In genomic region chr2:92733403-92733802, GRCm38 (mm10) we compare ENCODE assay signal across 26 mouse cellular contexts.
"Had no signal": no experiment of that assay in that cellular context is flagged by ENCODE, and none has a peak within 500 bp of the region (broad histone marks: within the 10 kb centered on the region; RNA-seq: fewer than 3 reads in every experiment).

No protein-coding gene starts in this region.

- H3K27me3 ChIP-seq: heart, embryonic 13.5 days; heart, embryonic 15.5 days; hindbrain, embryonic 13.5 days; hindbrain, embryonic 15.5 days; kidney, embryonic 15.5 days; limb, embryonic 13.5 days; limb, embryonic 15.5 days; liver, embryonic 12.5 days had no signal

- H3K4me2 ChIP-seq: heart, embryonic 11.5 days; heart, embryonic 13.5 days; heart, embryonic 15.5 days; hindbrain, embryonic 13.5 days; hindbrain, embryonic 15.5 days; kidney, embryonic 15.5 days; limb, embryonic 13.5 days; limb, embryonic 15.5 days; liver, embryonic 12.5 days had no signal

- H3K36me3 ChIP-seq: heart, embryonic 13.5 days; heart, embryonic 15.5 days; hindbrain, embryonic 13.5 days; hindbrain, embryonic 15.5 days; kidney, embryonic 15.5 days; limb, embryonic 13.5 days; limb, embryonic 15.5 days; liver, embryonic 12.5 days had no signal

- H3K27ac ChIP-seq: heart, adult 2 months; heart, embryonic 13.5 days; heart, embryonic 15.5 days; hindbrain, embryonic 13.5 days; hindbrain, embryonic 15.5 days; hindbrain, postnatal 0 days; kidney, embryonic 15.5 days; kidney, postnatal 0 days; limb, embryonic 13.5 days; limb, embryonic 15.5 days; liver, embryonic 12.5 days; liver, embryonic 14.5 days had no signal

- ATAC-seq: hindbrain, postnatal 0 days; intestine, embryonic 16.5 days; liver, embryonic 12.5 days had no signal

- H3K9me3 ChIP-seq: heart, embryonic 13.5 days; heart, embryonic 15.5 days; hindbrain, embryonic 13.5 days; hindbrain, embryonic 15.5 days; kidney, embryonic 15.5 days; limb, embryonic 13.5 days; limb, embryonic 15.5 days; liver, embryonic 12.5 days had no signal

- DNase-seq: gastrocnemius, postnatal 14 days; gastrocnemius, postnatal 36 days; heart, adult 2 months; heart, postnatal 14 days; heart, postnatal 36 days; kidney, adult 11 months; kidney, adult 2 months; kidney, adult 9 months; kidney, postnatal 14 days; kidney, postnatal 36 days; layer of hippocampus, adult 9-11 months; layer of hippocampus, postnatal 36 days; left cerebral cortex, postnatal 4 days had no signal

- H3K9ac ChIP-seq: heart, embryonic 13.5 days; heart, embryonic 15.5 days; hindbrain, embryonic 13.5 days; hindbrain, embryonic 15.5 days; kidney, embryonic 15.5 days; limb, embryonic 13.5 days; limb, embryonic 15.5 days; liver, embryonic 12.5 days; liver, embryonic 14.5 days had no signal

- H3K4me1 ChIP-seq: heart, embryonic 13.5 days; heart, embryonic 15.5 days; hindbrain, embryonic 15.5 days; kidney, embryonic 15.5 days; limb, embryonic 13.5 days; limb, embryonic 15.5 days; liver, embryonic 12.5 days had no signal

- H3K4me3 ChIP-seq: heart, adult 2 months; heart, embryonic 13.5 days; heart, embryonic 15.5 days; hindbrain, embryonic 13.5 days; hindbrain, embryonic 15.5 days; kidney, embryonic 15.5 days; limb, embryonic 13.5 days; limb, embryonic 15.5 days; liver, embryonic 12.5 days had no signal
